Mouse (Mus musculus) small intestine, adult 2 months (tissue): Measurements from ENCODE around the gene Zfp580. TPM values are rescaled to one million over a fixed set of nuclear protein-coding genes. Genes with fewer than 3 reads are reported as not detected.

Experiments
- H3K27ac ChIP-seq: fragments of 200-500 bp; 2 replicates; pipeline ENCODE4 v1.5.1; 2012; ENCODE audit warnings: low read depth, low read length, control low read depth, inconsistent platforms; ENCODE audit not compliant: insufficient read depth
- H3K27me3 ChIP-seq: fragments of 200-500 bp; 2 replicates; pipeline ENCODE4 v1.6.1; 2012; ENCODE audit warnings: mild to moderate bottlenecking, moderate library complexity, low read length, inconsistent platforms; ENCODE audit not compliant: control insufficient read depth, insufficient read depth
- H3K36me3 ChIP-seq: fragments of 200-500 bp; 2 replicates; pipeline ENCODE4 v1.6.1; 2012; ENCODE audit warnings: mild to moderate bottlenecking, low read length, control low read depth, inconsistent platforms; ENCODE audit not compliant: control insufficient read depth, insufficient read depth
- H3K4me1 ChIP-seq: fragments of 200-500 bp; 2 replicates; pipeline ENCODE4 v1.6.1; 2012; ENCODE audit warnings: low read length, inconsistent platforms, mixed read lengths; ENCODE audit not compliant: control insufficient read depth, insufficient read depth, insufficient read length
- H3K4me3 ChIP-seq: fragments of 200-500 bp; 2 replicates; pipeline ENCODE4 v1.5.1; 2012; ENCODE audit warnings: low read depth, mild to moderate bottlenecking, control low read depth, inconsistent platforms, low read length, moderate library complexity
- CTCF ChIP-seq: fragments of 200-500 bp; IDR thresholded peaks from 2 replicates; pipeline ENCODE4 v1.5.1; 2012; ENCODE audit warnings: low read depth, mild to moderate bottlenecking, control low read depth, inconsistent platforms, low read length, moderate library complexity, mixed read lengths; ENCODE audit not compliant: insufficient replicate concordance, insufficient read length; ENCODE audit errors: extremely low read depth
- POLR2A ChIP-seq: fragments of 200-500 bp; IDR thresholded peaks from 2 replicates; pipeline ENCODE4 v1.6.1; 2012; ENCODE audit warnings: low read depth, mild to moderate bottlenecking, control low read depth, inconsistent platforms, low read length, moderate library complexity
- WGBS: fragments of 180-500 bp; shearing (Covaris S2); methylation state at CpG from one replicate; pipeline ENCODE4 v1.1.7; 2018; 5-methylcytosine and 5-hydroxymethylcytosine counted together
- polyA plus RNA-seq: library from polyadenylated mRNA; depleted of rRNA; stranded (reverse); fragments of >200 nt; gene quantifications from 2 replicates; pipeline ENCODE4 v1.2.3, GENCODE M21; 2012; rRNA removed

Zfp580 gene
- polyA plus RNA-seq, 1 experiment, result 17.6 TPM

- peak overlapping the region; percentile 14; the same call in 1 of the 2 replicates for H3K27ac ChIP-seq
- H3K4me3 ChIP-seq, result no peak overlapping the region
- TF ChIP-seq POLR2A (no peak), CTCF (no peak)
- H3K27me3 ChIP-seq, result no peaks in the 10 kb centered on the region
- H3K36me3 ChIP-seq, result peaks cover 77% of the 10 kb centered on the region
- 64% methylated on average over 6 of the region's 6 CpGs for WGBS
- peaks cover 29% of the 10 kb centered on the region for H3K4me1 ChIP-seq
Measured at GRCm38 (mm10) chr7:5092381-5092780, 41.0 kb downstream of the Zfp580 start.

- peak overlapping the region; percentile 14; the same call in 1 of the 2 replicates for H3K27ac ChIP-seq
- H3K4me3 ChIP-seq, result no peak overlapping the region
- H3K27me3 ChIP-seq, result no peaks in the 10 kb centered on the region
- H3K36me3 ChIP-seq, result peaks cover 82% of the 10 kb centered on the region
- peaks cover 26% of the 10 kb centered on the region for H3K4me1 ChIP-seq
- WGBS, result 78% methylated on average over 21 of the region's 21 CpGs
- TF ChIP-seq POLR2A (no peak), CTCF (no peak)
Measured at GRCm38 (mm10) chr7:5092831-5093510, 41.6 kb downstream of the Zfp580 start.

- TF ChIP-seq POLR2A, result no peak
- TF ChIP-seq CTCF, result no peak
Measured at GRCm38 (mm10) chr7:5098769-5099168, 47.4 kb downstream of the Zfp580 start.

GRCm38 (mm10) chr7:5099796-5100195, 48.5 kb downstream of the Zfp580 start:
- no peak overlapping the region for H3K4me3 ChIP-seq
- H3K27ac ChIP-seq, result no peak overlapping the region
- H3K36me3 ChIP-seq, result peaks cover 41% of the 10 kb centered on the region
- TF ChIP-seq POLR2A, result no peak
- WGBS, result 29% methylated on average over 3 of the region's 3 CpGs
- H3K27me3 ChIP-seq, result no peaks in the 10 kb centered on the region
- H3K4me1 ChIP-seq, result peaks cover 7% of the 10 kb centered on the region

More at GRCm38 (mm10) chr7:5098769-5099168, 47.4 kb downstream of the Zfp580 start:
- H3K4me3 ChIP-seq, result no peak overlapping the region
- no peak overlapping the region for H3K27ac ChIP-seq
- no peaks in the 10 kb centered on the region for H3K27me3 ChIP-seq
- peaks cover 51% of the 10 kb centered on the region for H3K36me3 ChIP-seq
- H3K4me1 ChIP-seq, result peaks cover 7% of the 10 kb centered on the region
- 91% methylated on average over 5 of the region's 5 CpGs for WGBS

GRCm38 (mm10) chr7:5101066-5101663, 49.8 kb downstream of the Zfp580 start:
- Histone ChIP-seq H3K27me3 (no peaks in the 10 kb centered on the region), H3K4me3 (peak overlapping the region; percentile 3; the same call in 1 of the 2 replicates), H3K4me1 (peaks cover 7% of the 10 kb centered on the region), H3K36me3 (peaks cover 28% of the 10 kb centered on the region), H3K27ac (no peak overlapping the region; the same call in 1 of the 2 replicates)
- whole genome bisulfite sequencing, result 71% methylated on average over 10 of the region's 10 CpGs
- TF ChIP-seq CTCF (no peak), POLR2A (no peak)

- TF ChIP-seq CTCF (no peak), POLR2A (no peak)
- peak overlapping the region; percentile 74 for H3K27ac ChIP-seq
- peaks cover 14% of the 10 kb centered on the region for H3K36me3 ChIP-seq
- H3K4me1 ChIP-seq, result peaks cover 7% of the 10 kb centered on the region; the same call in 1 of the 2 replicates
- 72% methylated on average over 2 of the region's 2 CpGs for WGBS
- no peak overlapping the region for H3K4me3 ChIP-seq
- H3K27me3 ChIP-seq, result no peaks in the 10 kb centered on the region
Measured at GRCm38 (mm10) chr7:5102564-5102963, 51.2 kb downstream of the Zfp580 start.

Other genes with a start within 250 kb of the Zfp580 start
- 78.5 and 131 TPM in 2 replicates for gene Ube2s, start 238.9 kb upstream of the Zfp580 start, polyA plus RNA-seq
- 0.48 and 0.83 TPM in 2 replicates for gene Shisa7, start 206.8 kb upstream of the Zfp580 start, polyA plus RNA-seq
- 12.4 and 18.9 TPM in 2 replicates for gene Isoc2b, start 181.3 kb upstream of the Zfp580 start, polyA plus RNA-seq
- 13.4 and 15.5 TPM in 2 replicates for gene Isoc2a, start 174.4 kb upstream of the Zfp580 start, polyA plus RNA-seq
- not detected in 2 replicates for gene Gm36210, start 145.0 kb upstream of the Zfp580 start, polyA plus RNA-seq
- gene Zfp628, start 136.3 kb upstream of the Zfp580 start, polyA plus RNA-seq, result 15.7 and 41.4 TPM in 2 replicates
- gene Nat14, start 129.5 kb upstream of the Zfp580 start, polyA plus RNA-seq, result 4.3 and 6.2 TPM in 2 replicates
- gene Ssc5d, start 125.8 kb upstream of the Zfp580 start, polyA plus RNA-seq, result 3.3 and 4.5 TPM in 2 replicates
- gene Sbk2, start 87.1 kb upstream of the Zfp580 start, polyA plus RNA-seq, result 0.06 and 0.11 TPM in 2 replicates
- gene Sbk3, start 80.4 kb upstream of the Zfp580 start, polyA plus RNA-seq, result not detected in 2 replicates
- 24.7 and 52.4 TPM in 2 replicates for gene Zfp579, start 55.4 kb upstream of the Zfp580 start, polyA plus RNA-seq
- gene Zfp524, start 37.1 kb upstream of the Zfp580 start, polyA plus RNA-seq, result 25.2 and 51.0 TPM in 2 replicates
- gene Fiz1, start 36.8 kb upstream of the Zfp580 start, polyA plus RNA-seq, result 14.5 and 31.4 TPM in 2 replicates
- 0.35 TPM in 1 of 2 replicates, not detected in the other for gene Gm44973, start 36.0 kb upstream of the Zfp580 start, polyA plus RNA-seq
- 20.0 and 37.3 TPM in 2 replicates for gene Zfp865, start 31.2 kb upstream of the Zfp580 start, polyA plus RNA-seq
- 0.76 and 0.81 TPM in 2 replicates for gene Ccdc106, start 31.0 kb upstream of the Zfp580 start, polyA plus RNA-seq
- gene 4632433K11Rik, start 17.4 kb upstream of the Zfp580 start, polyA plus RNA-seq, result not detected in 2 replicates
- 3.2 and 7.7 TPM in 2 replicates for gene Zfp784, start 13.1 kb upstream of the Zfp580 start, polyA plus RNA-seq
- 76.6 and 150 TPM in 2 replicates for gene U2af2, start 10.6 kb downstream of the Zfp580 start, polyA plus RNA-seq
- gene Epn1, start 28.7 kb downstream of the Zfp580 start, polyA plus RNA-seq, result 240 and 483 TPM in 2 replicates
- not detected in 2 replicates for gene Rfpl4, start 65.4 kb downstream of the Zfp580 start, polyA plus RNA-seq
- gene Rasl2-9, start 74.4 kb downstream of the Zfp580 start, polyA plus RNA-seq, result 0.09 and 0.43 TPM in 2 replicates
- not detected in 2 replicates for gene Vmn1r55, start 98.1 kb downstream of the Zfp580 start, polyA plus RNA-seq
- not detected in 2 replicates for gene Vmn1r56, start 145.2 kb downstream of the Zfp580 start, polyA plus RNA-seq
- not detected in 2 replicates for gene Vmn1r57, start 167.0 kb downstream of the Zfp580 start, polyA plus RNA-seq